Mouse (Mus musculus) CH12.LX (cell line): ENCODE data around the gene Olig1. TPM values are rescaled to one million over a fixed set of nuclear protein-coding genes. Genes with fewer than 3 reads are reported as not detected.

Source experiments
- DNase-seq: peaks from one replicate; pipeline ENCODE4 v3.0.0-alpha.2; 2013; ENCODE audit errors: extremely low read depth
- H3K27ac ChIP-seq: 2 replicates; pipeline ENCODE4 v1.5.1; 2012; ENCODE audit warnings: low read depth, mild to moderate bottlenecking, control low read depth, moderate library complexity; ENCODE audit not compliant: insufficient read depth
- H3K27me3 ChIP-seq: replicated peaks from 2 replicates; pipeline ENCODE3; 2012; ENCODE audit warnings: inconsistent platforms
- H3K36me3 ChIP-seq, 2 experiments: replicated peaks in 1 of 2; 2 replicates each; pipeline versions ENCODE3 to v1.6.1; 2012; ENCODE audit warnings: inconsistent platforms in 1 of 2, low read length in 1 of 2, mild to moderate bottlenecking in 1 of 2, mixed read lengths in 1 of 2, moderate library complexity in 1 of 2; ENCODE audit not compliant: control insufficient read depth in 1 of 2, insufficient read depth in 1 of 2
- H3K4me1 ChIP-seq, 2 experiments: 2 replicates each; pipeline ENCODE4 v1.6.1; 2012; ENCODE audit warnings: inconsistent platforms in 1 of 2, moderate library complexity in 1 of 2; ENCODE audit not compliant: insufficient read depth in 2 of 2, control insufficient read depth in 1 of 2
- H3K4me2 ChIP-seq: 2 replicates; pipeline ENCODE4 v1.6.1; 2012; ENCODE audit warnings: low read depth, mild to moderate bottlenecking, control low read depth; ENCODE audit not compliant: poor library complexity, insufficient read depth, severe bottlenecking
- H3K4me3 ChIP-seq, 3 experiments: fragments of 150-350 bp in 1 of 3; sonication (generic) in 1 of 3; replicated peaks in 1 of 3; 2 replicates each; pipeline versions ENCODE3 to v1.5.1; 2011 to 2012; ENCODE audit warnings: low read depth in 2 of 3, low read length in 2 of 3, mild to moderate bottlenecking in 2 of 3, moderate library complexity in 2 of 3, control low read depth in 1 of 3, improper control_type of control experiment in 1 of 3, inconsistent platforms in 1 of 3, mixed read lengths in 1 of 3; ENCODE audit not compliant: poor library complexity in 1 of 3
- H3K79me2 ChIP-seq: replicated peaks from 2 replicates; pipeline ENCODE4 v1.6.1; 2012; ENCODE audit warnings: mild to moderate bottlenecking, moderate library complexity; ENCODE audit not compliant: control insufficient read depth, poor library complexity, insufficient read depth, severe bottlenecking; ENCODE audit errors: extremely low read depth
- H3K9ac ChIP-seq: 2 replicates; pipeline ENCODE4 v1.6.1; 2012; ENCODE audit warnings: low read depth, mild to moderate bottlenecking, control low read depth, moderate library complexity; ENCODE audit not compliant: insufficient read depth
- H3K9me3 ChIP-seq: replicated peaks from 2 replicates; pipeline ENCODE3; 2012; ENCODE audit warnings: low read length, inconsistent platforms, mixed read lengths
- BHLHE40 ChIP-seq: IDR thresholded peaks from 2 replicates; pipeline ENCODE4 v1.6.1; 2011; ENCODE audit warnings: mild to moderate bottlenecking, low read depth, low read length, improper control_type of control experiment
- E2F4 ChIP-seq: IDR thresholded peaks from 2 replicates; pipeline ENCODE4 v1.6.1; 2011; ENCODE audit warnings: low read depth, low read length, improper control_type of control experiment; ENCODE audit not compliant: insufficient replicate concordance
- ELF1 ChIP-seq: IDR thresholded peaks from 2 replicates; pipeline ENCODE4 v1.6.1; 2014; ENCODE audit warnings: low read depth, mild to moderate bottlenecking, inconsistent platforms, low read length, improper control_type of control experiment
- GABPA ChIP-seq: IDR thresholded peaks from 2 replicates; pipeline ENCODE4 v1.6.1; 2012; ENCODE audit warnings: low read depth, low read length, improper control_type of control experiment, inconsistent platforms; ENCODE audit not compliant: insufficient replicate concordance
- HCFC1 ChIP-seq: IDR thresholded peaks from 2 replicates; pipeline ENCODE4 v1.6.1; 2012; ENCODE audit warnings: low read depth, mild to moderate bottlenecking, inconsistent platforms, low read length, improper control_type of control experiment
- IRF4 ChIP-seq: IDR thresholded peaks from 2 replicates; pipeline ENCODE4 v1.6.1; 2014; ENCODE audit warnings: low read depth, mild to moderate bottlenecking, inconsistent platforms, low read length, improper control_type of control experiment
- JUN ChIP-seq: IDR thresholded peaks from 2 replicates; pipeline ENCODE4 v1.6.1; 2011; ENCODE audit warnings: low read depth, mild to moderate bottlenecking, low read length, improper control_type of control experiment, moderate library complexity; ENCODE audit not compliant: insufficient read depth
- MAFK ChIP-seq: IDR thresholded peaks from 2 replicates; pipeline ENCODE4 v1.6.1; 2011; ENCODE audit warnings: low read length, improper control_type of control experiment; ENCODE audit not compliant: insufficient replicate concordance
- MAX ChIP-seq: IDR thresholded peaks from 2 replicates; pipeline ENCODE4 v1.6.1; 2011; ENCODE audit warnings: low read length, improper control_type of control experiment
- MYC ChIP-seq: IDR thresholded peaks from 2 replicates; pipeline ENCODE4 v1.6.1; 2011; ENCODE audit warnings: low read depth, mild to moderate bottlenecking, improper control_type of control experiment, low read length
- NRF1 ChIP-seq: IDR thresholded peaks from 2 replicates; pipeline ENCODE4 v1.6.1; 2014; ENCODE audit warnings: low read depth, mild to moderate bottlenecking, inconsistent platforms, low read length, improper control_type of control experiment, moderate library complexity
- POLR2A ChIP-seq: IDR thresholded peaks from 2 replicates; pipeline ENCODE4 v1.6.1; 2011; ENCODE audit warnings: low read depth, mild to moderate bottlenecking, improper control_type of control experiment, low read length
- RCOR1 ChIP-seq: conservative IDR thresholded peaks from 2 replicates; pipeline ENCODE4 v1.6.1; 2012; ENCODE audit warnings: low read depth, mild to moderate bottlenecking, inconsistent platforms, low read length, improper control_type of control experiment
- SMC3 ChIP-seq: IDR thresholded peaks from 2 replicates; pipeline ENCODE4 v1.6.1; 2011; ENCODE audit warnings: low read depth, low read length, improper control_type of control experiment
- TBP ChIP-seq: conservative IDR thresholded peaks from 2 replicates; pipeline ENCODE4 v1.6.1; 2011; ENCODE audit warnings: low read depth, low read length, improper control_type of control experiment
- TCF12 ChIP-seq: IDR thresholded peaks from 2 replicates; pipeline ENCODE4 v1.6.1; 2014; ENCODE audit warnings: low read depth, mild to moderate bottlenecking, inconsistent platforms, low read length, improper control_type of control experiment
- UBTF ChIP-seq: IDR thresholded peaks from 2 replicates; pipeline ENCODE4 v1.6.1; 2012; ENCODE audit warnings: low read depth, mild to moderate bottlenecking, inconsistent platforms, low read length, improper control_type of control experiment, moderate library complexity
- USF1 ChIP-seq: IDR thresholded peaks from 2 replicates; pipeline ENCODE4 v1.6.1; 2014; ENCODE audit warnings: low read depth, mild to moderate bottlenecking, inconsistent platforms, low read length, improper control_type of control experiment
- USF2 ChIP-seq: conservative IDR thresholded peaks from 2 replicates; pipeline ENCODE4 v1.6.1; 2011; ENCODE audit warnings: low read depth, low read length, improper control_type of control experiment
- ZC3H11A ChIP-seq: IDR thresholded peaks from 2 replicates; pipeline ENCODE4 v1.6.1; 2012; ENCODE audit warnings: low read depth, mild to moderate bottlenecking, inconsistent platforms, low read length, improper control_type of control experiment
- ZNF384 ChIP-seq: IDR thresholded peaks from 2 replicates; pipeline ENCODE4 v1.6.1; 2012; ENCODE audit warnings: low read depth, low read length, improper control_type of control experiment, inconsistent platforms
- dilution Hi-C: fragments of 300-500 bp; cut with MboI; formaldehyde crosslinking; loops from 2 replicates; pipeline ENCODE4 v1.14.3; 2020; ENCODE audit warnings: low sequenced_read_pairs; ENCODE audit not compliant: extremely low pct_unique_long_range_greater_than_20kb, extremely low pct_ligation_motif_present
- in situ Hi-C: fragments of 300-500 bp; cut with MboI; formaldehyde crosslinking; loops from 3 replicates; pipeline ENCODE4 v1.14.3; 2019; ENCODE audit warnings: low sequenced_read_pairs, low pct_ligation_motif_present, low pct_unique_long_range_greater_than_20kb, mixed read lengths
- polyA plus RNA-seq: library from polyadenylated mRNA; unstranded; fragments of >175 nt; gene quantifications from 2 replicates; pipeline ENCODE4 v1.2.1, GENCODE M21; 2012; ENCODE audit warnings: low read depth; ENCODE audit not compliant: insufficient read length
- total RNA-seq, 2 experiments: library from RNA; depleted of rRNA; stranded (reverse); fragments of 300-350 nt in 1 of 2; fragments of >200 nt in 1 of 2; gene quantifications; 2 replicates each; pipeline ENCODE4 v1.2.3; 2012 to 2014

Olig1 gene
- total and polyA plus RNA-seq, 3 experiments: not detected

- Histone ChIP-seq H3K4me2 (no peak overlapping the region), H3K9me3 (no peaks in the 10 kb centered on the region), H3K27ac (no peak overlapping the region), H3K9ac (no peak overlapping the region), H3K79me2 (no peaks in the 10 kb centered on the region), H3K27me3 (peaks cover 89% of the 10 kb centered on the region), H3K36me3 (no peaks in the 10 kb centered on the region), H3K4me1 (peaks cover 4 to 13% of the 10 kb centered on the region in 2 experiments), H3K4me3 (no peak overlapping the region)
- dilution Hi-C loops: no loop called here
- DNase-seq: peak; percentile 15
- TF ChIP-seq BHLHE40 (no peak), MYC (no peak), RCOR1 (no peak), NRF1 (no peak), USF1 (no peak), ELF1 (no peak), USF2 (no peak)
- in situ Hi-C loops: no loop called here
Measured at GRCm38 (mm10) chr16:91303776-91304709, 34.5 kb downstream of the Olig1 start.

GRCm38 (mm10) chr16:91305512-91306111, 36.0 kb downstream of the Olig1 start:
- no peak overlapping the region for H3K27ac ChIP-seq
- in situ Hi-C loops: no loop called here
- H3K79me2 ChIP-seq: no peaks in the 10 kb centered on the region
- DNase-seq: no peak
- H3K27me3 ChIP-seq: peaks cover 86% of the 10 kb centered on the region
- dilution Hi-C loops: no loop called here
- H3K36me3 ChIP-seq: no peaks in the 10 kb centered on the region
- TF ChIP-seq ELF1 (no peak), NRF1 (no peak), POLR2A (no peak), BHLHE40 (no peak), HCFC1 (no peak), SMC3 (no peak), ZNF384 (no peak), RCOR1 (no peak), TCF12 (no peak), MYC (no peak), E2F4 (no peak), UBTF (no peak), JUN (no peak), ZC3H11A (no peak), IRF4 (no peak), MAFK (no peak), TBP (no peak), USF1 (no peak), MAX (no peak), GABPA (no peak)
- H3K4me2 ChIP-seq: no peak overlapping the region
- H3K9ac ChIP-seq: no peak overlapping the region
- H3K4me3 ChIP-seq: no peak overlapping the region
- no peaks in the 10 kb centered on the region for H3K9me3 ChIP-seq
- H3K4me1 ChIP-seq: peaks cover 0 to 4% of the 10 kb centered on the region in 2 experiments; a peak in 1 of 4 replicates
